ENCODE assay signal across 7 mouse cellular contexts in the genomic region with DNA sequence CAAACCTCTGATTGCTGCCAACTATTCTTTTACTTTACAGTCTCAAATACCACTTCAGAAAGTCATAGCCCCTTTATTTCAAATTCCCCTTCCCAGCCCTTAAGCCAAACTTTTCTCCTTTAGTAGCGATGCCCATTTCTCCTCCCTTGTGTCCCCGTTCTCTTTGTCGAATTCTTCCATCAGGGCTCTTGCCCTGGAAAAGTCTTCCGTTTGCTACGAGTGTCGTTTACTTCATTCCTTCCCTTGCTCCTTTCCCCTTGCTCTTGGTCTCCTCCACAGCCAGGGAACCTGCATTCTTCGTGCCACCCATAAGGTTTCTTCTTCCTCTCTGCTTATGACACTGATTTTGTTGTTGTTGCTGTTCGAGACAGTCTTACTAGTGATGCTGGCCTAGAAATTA. TPM values are rescaled to one million over a fixed set of nuclear protein-coding genes. Genes with fewer than 3 reads are reported as not detected.
A peak's percentile ranks its signal among the peaks of the same experiment; 100 is the strongest.
DNase-seq lines count a peak whose midpoint lies in the region; ATAC-seq and TF ChIP-seq lines count a peak whose summit lies in the region.

No protein-coding gene starts in this region.

- TF ChIP-seq POLR2A in embryonic fibroblast, embryonic 13.5 days (IDR thresholded peaks at IDR 0.05; ENCODE audit: low read depth, low read length): no peak

- no peaks in the 10 kb centered on the region for H3K9me3 ChIP-seq in limb, embryonic 12.5 days
- H3K9me3 ChIP-seq in stomach, embryonic 16.5 days (replicated peaks; ENCODE audit: control insufficient read depth, low read length): no peaks in the 10 kb centered on the region

- peaks cover 50% of the 10 kb centered on the region for H3K36me3 ChIP-seq in limb, embryonic 12.5 days
- H3K36me3 ChIP-seq in stomach, embryonic 16.5 days (ENCODE audit: control insufficient read depth, insufficient read depth, low read length): peaks cover 5% of the 10 kb centered on the region

- H3K4me2 ChIP-seq in limb, embryonic 12.5 days: peak overlapping the region; percentile 91
- peak overlapping the region; percentile 91 for H3K4me2 ChIP-seq in stomach, embryonic 16.5 days (ENCODE audit: low read depth, low read length)

- intact Hi-C loops in gastrocnemius, postnatal 36 days (cut with DNase I): no loop called here

- no peak for ATAC-seq in limb, embryonic 12.5 days (ENCODE audit: insufficient number of reproducible peaks, insufficient read depth, low FRiP score, low TSS enrichment, low read depth)
- no peak for ATAC-seq in stomach, embryonic 16.5 days (ENCODE audit: insufficient read depth, low FRiP score)

- H3K9ac ChIP-seq in limb, embryonic 12.5 days (replicated peaks): peak overlapping the region; percentile 87
- peak overlapping the region; percentile 96 for H3K9ac ChIP-seq in stomach, embryonic 16.5 days (ENCODE audit: low read length)

- WGBS in limb, embryonic 12.5 days: 5% methylated on average over 8 of the region's 8 CpGs
- WGBS in stomach, embryonic 16.5 days: 2% methylated on average over 8 of the region's 8 CpGs

- no peaks in the 10 kb centered on the region for H3K27me3 ChIP-seq in limb, embryonic 12.5 days
- no peaks in the 10 kb centered on the region for H3K27me3 ChIP-seq in stomach, embryonic 16.5 days (ENCODE audit: control insufficient read depth, insufficient read depth, low read length)

- H3K4me3 ChIP-seq in embryonic fibroblast, embryonic 13.5 days (ENCODE audit: insufficient read depth, low read length): peak overlapping the region; percentile 93
- peak overlapping the region; percentile 87 for H3K4me3 ChIP-seq in limb, embryonic 12.5 days (replicated peaks)
- H3K4me3 ChIP-seq in stomach, embryonic 16.5 days (replicated peaks; ENCODE audit: low read length): peak overlapping the region; percentile 92

- peak; percentile 14 for DNase-seq in retina, postnatal 1 day
- no peak for DNase-seq in retina, embryonic 14.5 days (ENCODE audit: low spot score)
- DNase-seq in gastrocnemius, postnatal 36 days: no peak
- no peak for DNase-seq in Muller cell, postnatal 12 days (ENCODE audit: inconsistent ontology term)

- H3K4me1 ChIP-seq in embryonic fibroblast, embryonic 13.5 days (ENCODE audit: control insufficient read depth, insufficient read depth, low read length): peaks cover 6% of the 10 kb centered on the region; the same call in 1 of the 2 replicates
- H3K4me1 ChIP-seq in limb, embryonic 12.5 days (replicated peaks): peaks cover 22% of the 10 kb centered on the region
- peaks cover 24% of the 10 kb centered on the region for H3K4me1 ChIP-seq in stomach, embryonic 16.5 days (ENCODE audit: control insufficient read depth, insufficient read depth, low read length)

- TF ChIP-seq CTCF in embryonic fibroblast, embryonic 13.5 days (IDR thresholded peaks at IDR 0.05; ENCODE audit: borderline replicate concordance, insufficient read depth, low read length): no peak

- H3K27ac ChIP-seq in embryonic fibroblast, embryonic 13.5 days (ENCODE audit: insufficient read depth, low read length): peak overlapping the region; percentile 77
- peak overlapping the region; percentile 93 for H3K27ac ChIP-seq in limb, embryonic 12.5 days
- H3K27ac ChIP-seq in stomach, embryonic 16.5 days (ENCODE audit: low read length): peak overlapping the region; percentile 82

RNA-seq across cellular contexts. Expression of gene Mettl6, which starts 0.7 kb away (rescaled TPM):
- polyA plus RNA-seq in embryonic fibroblast, embryonic 13.5 days (2011; ENCODE audit: insufficient read length, low read depth, missing spikeins): 55.8 and 57.7 TPM in 2 replicates
- 85.1 and 89.2 TPM in 2 replicates for polyA plus RNA-seq in limb, embryonic 12.5 days (2016; fragmentation: Nextera tagmentation; extraction: Ambion mirVana)
- polyA plus RNA-seq in stomach, embryonic 16.5 days (2015; fragmentation: Nextera tagmentation; extraction: Ambion mirVana): 44.4 and 50.4 TPM in 2 replicates
- total RNA-seq in gastrocnemius, postnatal 36 days (2021): 1 to 10 TPM; 6.3 to 7.1 TPM

RNA-seq across cellular contexts. Expression of gene Eaf1, which starts 1.3 kb away (rescaled TPM):
- polyA plus RNA-seq in embryonic fibroblast, embryonic 13.5 days (2011; ENCODE audit: insufficient read length, low read depth, missing spikeins): 30.0 and 35.3 TPM in 2 replicates
- polyA plus RNA-seq in limb, embryonic 12.5 days (2016; fragmentation: Nextera tagmentation; extraction: Ambion mirVana): 29.4 and 30.1 TPM in 2 replicates
- polyA plus RNA-seq in stomach, embryonic 16.5 days (2015; fragmentation: Nextera tagmentation; extraction: Ambion mirVana): 21.2 and 24.7 TPM in 2 replicates
- total RNA-seq in gastrocnemius, postnatal 36 days (2021): 10 to 100 TPM; 10.5 to 11.7 TPM

RNA-seq across cellular contexts. Expression of gene Sh3bp5, which starts 59.7 kb away (rescaled TPM):
- 25.0 and 29.1 TPM in 2 replicates for polyA plus RNA-seq in embryonic fibroblast, embryonic 13.5 days (2011; ENCODE audit: insufficient read length, low read depth, missing spikeins)
- polyA plus RNA-seq in limb, embryonic 12.5 days (2016; fragmentation: Nextera tagmentation; extraction: Ambion mirVana): 41.9 and 47.4 TPM in 2 replicates
- polyA plus RNA-seq in stomach, embryonic 16.5 days (2015; fragmentation: Nextera tagmentation; extraction: Ambion mirVana): 19.5 and 20.0 TPM in 2 replicates
- total RNA-seq in gastrocnemius, postnatal 36 days (2021): 10 to 100 TPM; 34.5 to 44.4 TPM
